Mouse (Mus musculus): Measurements from ENCODE around the gene Mrpl52.

DNA sequence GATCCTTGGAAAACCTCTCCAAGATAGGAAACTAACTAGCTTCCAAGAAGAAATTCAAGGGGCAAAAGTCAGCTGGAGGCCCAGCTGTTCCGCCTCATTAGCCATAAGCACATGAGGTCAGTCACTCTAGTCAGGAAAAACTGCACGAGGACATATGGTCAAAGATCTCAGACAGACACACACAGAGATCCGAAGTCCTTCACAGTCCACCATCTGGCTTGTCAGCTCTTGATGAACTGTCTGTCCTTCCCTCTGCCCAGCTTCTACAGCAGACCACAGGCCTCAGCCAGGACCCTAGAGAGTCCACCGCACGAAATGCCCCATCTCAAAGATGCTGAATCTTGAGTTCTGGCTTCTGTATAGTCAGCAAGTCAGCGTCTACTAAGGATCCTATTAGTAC, 39.2 kb upstream of the Mrpl52 start:
- no peak for TF ChIP-seq CTCF (IDR thresholded peaks at IDR 0.05; ENCODE audit: control insufficient read depth, insufficient read depth, insufficient read length)
- no peak for TF ChIP-seq CEBPB (IDR thresholded peaks at IDR 0.05; ENCODE audit: low read depth)
